In the genomic region with DNA sequence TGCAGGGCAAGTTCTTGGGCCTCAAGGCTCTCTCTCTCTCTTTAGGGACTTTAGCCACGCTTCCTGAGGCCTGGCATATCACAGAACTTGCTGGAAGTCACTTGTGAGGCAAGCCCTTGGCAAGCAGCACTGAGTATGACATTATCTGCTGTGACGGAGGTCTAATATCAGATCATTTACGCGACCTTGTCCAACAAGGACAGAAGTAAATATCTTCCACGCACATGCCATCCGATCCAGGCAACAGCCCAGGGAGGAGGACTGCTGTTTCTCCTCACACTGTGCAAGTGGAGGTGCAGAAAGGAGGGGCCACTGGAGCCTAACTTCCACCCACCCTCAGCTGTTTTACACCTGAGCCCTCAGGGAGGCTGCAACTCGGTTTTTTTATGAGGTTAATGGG, we compare ENCODE assay signal across 21 mouse cellular contexts.
A peak's percentile ranks its signal among the peaks of the same experiment; 100 is the strongest.
DNase-seq lines count a peak whose midpoint lies in the region; ATAC-seq lines count a peak whose summit lies in the region.
"Had no signal": no experiment of that assay in that cellular context is flagged by ENCODE, and none has a peak within 500 bp of the region (broad histone marks: within the 10 kb centered on the region; RNA-seq: fewer than 3 reads in every experiment).

No protein-coding gene starts in this region.

- H3K36me3 ChIP-seq in forebrain, embryonic 10.5 days (replicated peaks): no peaks in the 10 kb centered on the region
- H3K36me3 ChIP-seq in forebrain, embryonic 13.5 days (ENCODE audit: poor library complexity, severe bottlenecking): no peaks in the 10 kb centered on the region
- peaks cover 2% of the 10 kb centered on the region for H3K36me3 ChIP-seq in megakaryocyte, embryonic 14.5 days (replicated peaks; ENCODE audit: low read length)
- H3K36me3 ChIP-seq in hindbrain, embryonic 10.5 days: no peaks in the 10 kb centered on the region
- H3K36me3 ChIP-seq: heart, embryonic 13.5 days; hindbrain, embryonic 12.5 days; liver, embryonic 12.5 days; neural tube, embryonic 12.5 days had no signal

- no peak for DNase-seq in forebrain, embryonic 10.5 days (ENCODE audit: extremely low spot score, low spot score)
- DNase-seq in adrenal gland, postnatal 25 days: peak; percentile 37
- DNase-seq in kidney, postnatal 25 days: no peak
- DNase-seq in hindbrain, embryonic 10.5 days (ENCODE audit: low spot score): no peak
- DNase-seq: cerebellum, adult 9-10 months; kidney, postnatal 36 days; layer of hippocampus, postnatal 36 days; spleen, adult 18-20 months; thymus, postnatal 14 days had no signal

- H3K4me2 ChIP-seq in forebrain, embryonic 13.5 days: no peak overlapping the region
- H3K4me2 ChIP-seq: heart, embryonic 13.5 days; hindbrain, embryonic 12.5 days; liver, embryonic 12.5 days; neural tube, embryonic 12.5 days had no signal

- H3K27me3 ChIP-seq in forebrain, embryonic 10.5 days (ENCODE audit: poor library complexity, severe bottlenecking): no peaks in the 10 kb centered on the region
- no peaks in the 10 kb centered on the region for H3K27me3 ChIP-seq in forebrain, embryonic 13.5 days
- H3K27me3 ChIP-seq in megakaryocyte, embryonic 14.5 days (replicated peaks): no peaks in the 10 kb centered on the region
- H3K27me3 ChIP-seq in hindbrain, embryonic 10.5 days (ENCODE audit: insufficient read depth, poor library complexity, severe bottlenecking): no peaks in the 10 kb centered on the region
- H3K27me3 ChIP-seq: heart, embryonic 13.5 days; hindbrain, embryonic 12.5 days; liver, embryonic 12.5 days; neural tube, embryonic 12.5 days had no signal

- WGBS in forebrain, embryonic 10.5 days: 86% methylated on average over 7 of the region's 7 CpGs
- 90% methylated on average over 7 of the region's 7 CpGs for WGBS in forebrain, embryonic 13.5 days
- WGBS in hindbrain, embryonic 10.5 days: 87% methylated on average over 7 of the region's 7 CpGs

- no peak for ATAC-seq in forebrain, embryonic 13.5 days
- no peak for ATAC-seq in megakaryocyte, adult 5-6 weeks (ENCODE audit: poor library complexity, severe bottlenecking)
- 0 out of 2 replicates have a peak, but pooled peaks have one; percentile 1 for ATAC-seq in megakaryocyte progenitor cell, adult 5-6 weeks (replicated peaks; ENCODE audit: poor library complexity)
- ATAC-seq: forebrain, embryonic 14.5 days; intestine, embryonic 16.5 days; liver, embryonic 12.5 days; lung, postnatal 0 days; midbrain, embryonic 16.5 days had no signal

- no peak overlapping the region for H3K9ac ChIP-seq in forebrain, embryonic 13.5 days
- H3K9ac ChIP-seq: heart, embryonic 13.5 days; hindbrain, embryonic 12.5 days; liver, embryonic 12.5 days; neural tube, embryonic 12.5 days had no signal

- peaks cover 29% of the 10 kb centered on the region for H3K4me1 ChIP-seq in forebrain, embryonic 10.5 days
- no peaks in the 10 kb centered on the region for H3K4me1 ChIP-seq in forebrain, embryonic 13.5 days
- peaks cover 88% of the 10 kb centered on the region for H3K4me1 ChIP-seq in megakaryocyte, embryonic 14.5 days
- H3K4me1 ChIP-seq in hindbrain, embryonic 10.5 days (replicated peaks): peaks cover 28% of the 10 kb centered on the region
- H3K4me1 ChIP-seq: hindbrain, embryonic 12.5 days; liver, embryonic 12.5 days; neural tube, embryonic 12.5 days had no signal

- H3K9me3 ChIP-seq in forebrain, embryonic 10.5 days: no peaks in the 10 kb centered on the region
- H3K9me3 ChIP-seq in forebrain, embryonic 13.5 days (replicated peaks): peaks cover 4% of the 10 kb centered on the region; the same call in 1 of the 2 replicates
- 0 out of 2 replicates have a peak, but pooled peaks cover 3% of the 10 kb centered on the region for H3K9me3 ChIP-seq in megakaryocyte, embryonic 14.5 days
- no peaks in the 10 kb centered on the region for H3K9me3 ChIP-seq in hindbrain, embryonic 10.5 days
- H3K9me3 ChIP-seq: heart, embryonic 13.5 days; hindbrain, embryonic 12.5 days; liver, embryonic 12.5 days; neural tube, embryonic 12.5 days had no signal

- no peak overlapping the region for H3K4me3 ChIP-seq in forebrain, embryonic 10.5 days
- no peak overlapping the region for H3K4me3 ChIP-seq in forebrain, embryonic 13.5 days
- peak overlapping the region; percentile 38 for H3K4me3 ChIP-seq in megakaryocyte, embryonic 14.5 days (replicated peaks)
- no peak overlapping the region for H3K4me3 ChIP-seq in hindbrain, embryonic 10.5 days
- H3K4me3 ChIP-seq: heart, embryonic 13.5 days; hindbrain, embryonic 12.5 days; liver, embryonic 12.5 days; neural tube, embryonic 12.5 days had no signal

- peak overlapping the region; percentile 5; the same call in 1 of the 2 replicates for H3K27ac ChIP-seq in forebrain, embryonic 10.5 days
- no peak overlapping the region for H3K27ac ChIP-seq in forebrain, embryonic 13.5 days
- H3K27ac ChIP-seq in hindbrain, embryonic 10.5 days: no peak overlapping the region; the same call in 1 of the 2 replicates
- H3K27ac ChIP-seq: heart, embryonic 13.5 days; hindbrain, embryonic 12.5 days; liver, embryonic 12.5 days; neural tube, embryonic 12.5 days had no signal
